Comparison of ENCODE assay signal across 8 mouse cellular contexts in the genomic region with DNA sequence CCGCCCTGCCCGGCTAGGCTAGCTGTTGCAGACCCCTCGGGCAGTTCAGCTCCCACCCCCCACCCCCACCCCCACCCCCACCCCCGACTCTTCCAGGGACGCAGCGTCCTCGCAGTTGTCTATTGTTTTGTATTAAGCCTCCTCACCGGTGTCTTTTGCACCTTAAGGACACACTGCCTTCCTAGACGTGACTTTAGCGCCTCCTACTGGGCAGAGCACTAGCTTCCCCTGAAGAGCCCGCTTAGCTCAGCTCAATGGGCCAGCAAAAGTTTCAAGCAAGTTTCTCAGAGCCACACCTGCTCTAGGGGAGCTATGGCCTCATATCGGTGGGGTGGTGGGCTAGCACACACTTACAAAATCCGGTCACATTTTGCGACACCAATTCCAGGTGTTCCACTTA. TPM values are rescaled to one million over a fixed set of nuclear protein-coding genes. Genes with fewer than 3 reads are reported as not detected.
DNase-seq lines count a peak whose midpoint lies in the region; ATAC-seq and TF ChIP-seq lines count a peak whose summit lies in the region.

No protein-coding gene starts in this region.

- H3K9ac ChIP-seq in heart, adult 2 months (ENCODE audit: low read depth, low read length): no peak overlapping the region
- no peak overlapping the region for H3K9ac ChIP-seq in forebrain, embryonic 12.5 days
- no peak overlapping the region for H3K9ac ChIP-seq in hindbrain, embryonic 16.5 days (ENCODE audit: low read depth, low read length)
- no peak overlapping the region for H3K9ac ChIP-seq in limb, embryonic 12.5 days (replicated peaks)
- H3K9ac ChIP-seq in midbrain, embryonic 13.5 days (replicated peaks): no peak overlapping the region

- 0 out of 2 replicates have a peak, but pooled peaks have one; percentile 55 for ATAC-seq in forebrain, embryonic 12.5 days (ENCODE audit: low FRiP score)
- peak; percentile 53; the same call in 1 of the 2 replicates for ATAC-seq in hindbrain, embryonic 16.5 days
- ATAC-seq in limb, embryonic 12.5 days (ENCODE audit: insufficient number of reproducible peaks, insufficient read depth, low FRiP score, low TSS enrichment, low read depth): no peak
- ATAC-seq in midbrain, embryonic 13.5 days: peak; percentile 68

- H3K4me3 ChIP-seq in heart, adult 2 months: no peak overlapping the region
- H3K4me3 ChIP-seq in forebrain, embryonic 12.5 days (replicated peaks): peak overlapping the region; percentile 15; the same call in 1 of the 2 replicates
- no peak overlapping the region for H3K4me3 ChIP-seq in hindbrain, embryonic 16.5 days (ENCODE audit: low read length)
- no peak overlapping the region for H3K4me3 ChIP-seq in limb, embryonic 12.5 days (replicated peaks)
- no peak overlapping the region for H3K4me3 ChIP-seq in midbrain, embryonic 13.5 days (replicated peaks)
- no peak overlapping the region for H3K4me3 ChIP-seq in spleen, adult 2 months (ENCODE audit: extremely low read depth, insufficient read depth, insufficient read length)

- peaks cover 5% of the 10 kb centered on the region for H3K4me1 ChIP-seq in heart, adult 2 months (ENCODE audit: control insufficient read depth, insufficient read depth, low read length)
- 0 out of 2 replicates have a peak, but pooled peaks cover 3% of the 10 kb centered on the region for H3K4me1 ChIP-seq in forebrain, embryonic 12.5 days
- H3K4me1 ChIP-seq in hindbrain, embryonic 16.5 days (ENCODE audit: control insufficient read depth, insufficient read depth, low read depth, low read length): no peaks in the 10 kb centered on the region
- H3K4me1 ChIP-seq in limb, embryonic 12.5 days (replicated peaks): no peaks in the 10 kb centered on the region
- no peaks in the 10 kb centered on the region for H3K4me1 ChIP-seq in midbrain, embryonic 13.5 days (replicated peaks)
- H3K4me1 ChIP-seq in spleen, adult 2 months (ENCODE audit: control insufficient read depth, insufficient read depth, insufficient read length): no peaks in the 10 kb centered on the region; the same call in 1 of the 2 replicates

- no peak for TF ChIP-seq POLR2A in heart, adult 2 months (IDR thresholded peaks at IDR 0.05; ENCODE audit: insufficient read depth, low read depth, low read length)
- no peak for TF ChIP-seq POLR2A in spleen, adult 2 months (IDR thresholded peaks at IDR 0.05; ENCODE audit: low read depth, low read length)

- peak; percentile 48 to 63 for DNase-seq in heart, adult 2 months
- no peak for DNase-seq in heart, postnatal 25 days (ENCODE audit: low spot score)
- DNase-seq in c-Kit-positive CD71-negative TER-119-negative erythroid progenitor cells, embryonic 14.5 days (ENCODE audit: low read depth): peak; percentile 83
- peak; percentile 63 to 69 for DNase-seq in spleen, adult 2 months (ENCODE audit: low read depth in 1 of 2, low spot score in 2 of 2)

- TF ChIP-seq EP300 in heart, adult 2 months (IDR thresholded peaks at IDR 0.05; ENCODE audit: insufficient read depth, low read depth, low read length): no peak

- H3K27ac ChIP-seq in heart, adult 2 months: no peak overlapping the region
- H3K27ac ChIP-seq in forebrain, embryonic 12.5 days: no peak overlapping the region
- no peak overlapping the region for H3K27ac ChIP-seq in hindbrain, embryonic 16.5 days (ENCODE audit: low read depth, low read length)
- no peak overlapping the region for H3K27ac ChIP-seq in limb, embryonic 12.5 days
- no peak overlapping the region for H3K27ac ChIP-seq in midbrain, embryonic 13.5 days
- H3K27ac ChIP-seq in spleen, adult 2 months (ENCODE audit: insufficient read depth, low read length): no peak overlapping the region

- H3K27me3 ChIP-seq in heart, adult 2 months (ENCODE audit: control insufficient read depth, insufficient read depth, low read length): no peaks in the 10 kb centered on the region
- no peaks in the 10 kb centered on the region for H3K27me3 ChIP-seq in forebrain, embryonic 12.5 days
- H3K27me3 ChIP-seq in hindbrain, embryonic 16.5 days (replicated peaks; ENCODE audit: control insufficient read depth, insufficient read depth, low read length): no peaks in the 10 kb centered on the region
- peaks cover 72% of the 10 kb centered on the region for H3K27me3 ChIP-seq in limb, embryonic 12.5 days
- H3K27me3 ChIP-seq in midbrain, embryonic 13.5 days: 0 out of 2 replicates have a peak, but pooled peaks cover 5% of the 10 kb centered on the region
- H3K27me3 ChIP-seq in spleen, adult 2 months (ENCODE audit: control insufficient read depth, insufficient read depth, low read length): no peaks in the 10 kb centered on the region

- H3K4me2 ChIP-seq in forebrain, embryonic 12.5 days: peak overlapping the region; percentile 45
- peak overlapping the region; percentile 4; the same call in 1 of the 2 replicates for H3K4me2 ChIP-seq in hindbrain, embryonic 16.5 days (ENCODE audit: low read length)
- H3K4me2 ChIP-seq in limb, embryonic 12.5 days: peak overlapping the region; percentile 32; the same call in 1 of the 2 replicates
- peak overlapping the region; percentile 26 for H3K4me2 ChIP-seq in midbrain, embryonic 13.5 days (replicated peaks)

- TF ChIP-seq CTCF in heart, adult 2 months (IDR thresholded peaks at IDR 0.05): peak; percentile 74
- peak; percentile 76; the same call in 1 of the 2 replicates for TF ChIP-seq CTCF in spleen, adult 2 months (IDR thresholded peaks at IDR 0.05; ENCODE audit: extremely low read depth, insufficient read depth, insufficient read length, insufficient replicate concordance)

- WGBS in heart, adult 2 months: 15% methylated on average over 14 of the region's 14 CpGs
- 6% methylated on average over 14 of the region's 14 CpGs for WGBS in forebrain, embryonic 12.5 days
- WGBS in hindbrain, embryonic 16.5 days: 7% methylated on average over 14 of the region's 14 CpGs
- 5% methylated on average over 14 of the region's 14 CpGs for WGBS in limb, embryonic 12.5 days
- 6% methylated on average over 14 of the region's 14 CpGs for WGBS in midbrain, embryonic 13.5 days
- WGBS in spleen, adult 2 months: 18% methylated on average over 14 of the region's 14 CpGs

- no peaks in the 10 kb centered on the region for H3K36me3 ChIP-seq in heart, adult 2 months (ENCODE audit: control insufficient read depth, insufficient read depth, low read length)
- H3K36me3 ChIP-seq in forebrain, embryonic 12.5 days (replicated peaks): no peaks in the 10 kb centered on the region
- H3K36me3 ChIP-seq in hindbrain, embryonic 16.5 days (ENCODE audit: control insufficient read depth, insufficient read depth, low read length): no peaks in the 10 kb centered on the region
- H3K36me3 ChIP-seq in limb, embryonic 12.5 days: no peaks in the 10 kb centered on the region
- no peaks in the 10 kb centered on the region for H3K36me3 ChIP-seq in midbrain, embryonic 13.5 days
- H3K36me3 ChIP-seq in spleen, adult 2 months (ENCODE audit: control insufficient read depth, insufficient read depth, low read length): no peaks in the 10 kb centered on the region

- no peaks in the 10 kb centered on the region for H3K79me2 ChIP-seq in heart, adult 2 months (replicated peaks; ENCODE audit: control insufficient read depth, insufficient read depth, low read length)

- intact Hi-C loops in heart, adult 2 months (cut with DNase I): no loop called here
- intact Hi-C loops in heart, postnatal 25 days (cut with DNase I): loop anchor here (2.0 kb wide), 1 partner anchor 59 kb away; no protein-coding TSS in a partner anchor

- no peaks in the 10 kb centered on the region for H3K9me3 ChIP-seq in forebrain, embryonic 12.5 days
- H3K9me3 ChIP-seq in hindbrain, embryonic 16.5 days (ENCODE audit: control insufficient read depth, low read length): no peaks in the 10 kb centered on the region
- H3K9me3 ChIP-seq in limb, embryonic 12.5 days: no peaks in the 10 kb centered on the region
- no peaks in the 10 kb centered on the region for H3K9me3 ChIP-seq in midbrain, embryonic 13.5 days

RNA-seq across cellular contexts. Expression of a gene that starts 11.0 kb away (rescaled TPM):
- total RNA-seq in heart, adult 2 months (2021): 10 to 100 TPM; 48.1 to 48.6 TPM
- polyA plus RNA-seq in heart, adult 2 months (2012; rRNA removed): 64.2 and 77.2 TPM in 2 replicates
- total RNA-seq in heart, postnatal 25 days (2021): 10 to 100 TPM; 53.1 to 58.1 TPM
- 67.9 and 76.7 TPM in 2 replicates for polyA plus RNA-seq in forebrain, embryonic 12.5 days (2016; fragmentation: Nextera tagmentation; extraction: Ambion mirVana)
- polyA plus RNA-seq in hindbrain, embryonic 16.5 days (2015; fragmentation: Nextera tagmentation; extraction: Ambion mirVana): 102 and 116 TPM in 2 replicates
- polyA plus RNA-seq in limb, embryonic 12.5 days (2016; fragmentation: Nextera tagmentation; extraction: Ambion mirVana): 48.8 and 54.8 TPM in 2 replicates
- 87.2 and 93.9 TPM in 2 replicates for polyA plus RNA-seq in midbrain, embryonic 13.5 days (2015; fragmentation: Nextera tagmentation; extraction: Ambion mirVana)
- polyA plus RNA-seq in spleen, adult 2 months (2012; rRNA removed): 79.7 and 92.9 TPM in 2 replicates

RNA-seq across cellular contexts. Expression of a gene that starts 27.8 kb away (rescaled TPM):
- total RNA-seq in heart, adult 2 months (2021): under 1 TPM in 1 of 2 experiments, not detected in 1; 0.05 TPM
- 0.06 and 0.08 TPM in 2 replicates for polyA plus RNA-seq in heart, adult 2 months (2012; rRNA removed)
- total RNA-seq in heart, postnatal 25 days (2021): not detected
- 0.36 and 0.47 TPM in 2 replicates for polyA plus RNA-seq in forebrain, embryonic 12.5 days (2016; fragmentation: Nextera tagmentation; extraction: Ambion mirVana)
- polyA plus RNA-seq in hindbrain, embryonic 16.5 days (2015; fragmentation: Nextera tagmentation; extraction: Ambion mirVana): 11.9 and 14.3 TPM in 2 replicates
- 0.19 and 0.27 TPM in 2 replicates for polyA plus RNA-seq in limb, embryonic 12.5 days (2016; fragmentation: Nextera tagmentation; extraction: Ambion mirVana)
- 1.2 TPM in 2 replicates for polyA plus RNA-seq in midbrain, embryonic 13.5 days (2015; fragmentation: Nextera tagmentation; extraction: Ambion mirVana)
- 0.92 and 1.1 TPM in 2 replicates for polyA plus RNA-seq in spleen, adult 2 months (2012; rRNA removed)
